Mouse (Mus musculus) layer of hippocampus, adult 9-11 months (tissue): Measurements from ENCODE around the gene Tnfsfm13.
A peak's percentile ranks its signal among the peaks of the same experiment; 100 is the strongest.
"Not testable (repeated sequence)": the region's sequence is repeated elsewhere in the genome, so short reads cannot be mapped to it uniquely, and the experiment has no call there.

ENCODE experiments used
- DNase-seq: peaks from one replicate; pipeline ENCODE4 v3.0.0; 2022

Gene Tnfsfm13

GRCm38 (mm10) chr11:69695361-69696181, at the start of gene Tnfsfm13, which contains the start of gene Tnfsf12:
TSS of gene Tnfsfm13 (minus strand) at chr11:69696098.
TSS of gene Tnfsf12 (minus strand) at chr11:69695849.
- peak; percentile 78 for DNase-seq

- DNase-seq: not testable (repeated sequence)
Measured at GRCm38 (mm10) chr11:69731408-69731807, 35.5 kb upstream of the Tnfsfm13 start.

GRCm38 (mm10) chr11:69729063-69729462, 33.2 kb upstream of the Tnfsfm13 start:
- DNase-seq: no peak

- no peak for DNase-seq
Measured at GRCm38 (mm10) chr11:69725951-69726350, 30.1 kb upstream of the Tnfsfm13 start.

GRCm38 (mm10) chr11:69723074-69723473, 27.2 kb upstream of the Tnfsfm13 start:
- DNase-seq: no peak

GRCm38 (mm10) chr11:69720852-69721251, 25.0 kb upstream of the Tnfsfm13 start:
- no peak for DNase-seq

GRCm38 (mm10) chr11:69719423-69719822, 23.5 kb upstream of the Tnfsfm13 start:
- DNase-seq: no peak

- DNase-seq: no peak
Measured at GRCm38 (mm10) chr11:69718661-69719060, 22.8 kb upstream of the Tnfsfm13 start.

- DNase-seq: no peak
Measured at GRCm38 (mm10) chr11:69716953-69717352, 21.1 kb upstream of the Tnfsfm13 start.

GRCm38 (mm10) chr11:69715929-69716328, 20.0 kb upstream of the Tnfsfm13 start:
- DNase-seq: no peak

- no peak for DNase-seq
Measured at GRCm38 (mm10) chr11:69715482-69715881, 19.6 kb upstream of the Tnfsfm13 start.

GRCm38 (mm10) chr11:69714636-69715329, 18.9 kb upstream of the Tnfsfm13 start:
- DNase-seq: no peak

- DNase-seq: no peak
Measured at GRCm38 (mm10) chr11:69712954-69713672, 17.2 kb upstream of the Tnfsfm13 start.

- DNase-seq: no peak
Measured at GRCm38 (mm10) chr11:69711082-69711481, 15.2 kb upstream of the Tnfsfm13 start.

- DNase-seq: no peak
Measured at GRCm38 (mm10) chr11:69710470-69710869, 14.6 kb upstream of the Tnfsfm13 start.

GRCm38 (mm10) chr11:69709554-69710446, 13.9 kb upstream of the Tnfsfm13 start:
- peak; percentile 42 for DNase-seq

- DNase-seq: no peak
Measured at GRCm38 (mm10) chr11:69708614-69709265, 12.8 kb upstream of the Tnfsfm13 start.

- no peak for DNase-seq
Measured at GRCm38 (mm10) chr11:69707873-69708381, 12.0 kb upstream of the Tnfsfm13 start.

GRCm38 (mm10) chr11:69707480-69707847, 11.6 kb upstream of the Tnfsfm13 start:
- DNase-seq: no peak

GRCm38 (mm10) chr11:69706775-69707479, 11.0 kb upstream of the Tnfsfm13 start:
- DNase-seq: no peak

GRCm38 (mm10) chr11:69704613-69705010, 8.7 kb upstream of the Tnfsfm13 start:
- no peak for DNase-seq
